Mouse (Mus musculus): Measurements from ENCODE around the gene Gm9747. TPM values are rescaled to one million over a fixed set of nuclear protein-coding genes. Genes with fewer than 3 reads are reported as not detected.

Gene Gm9747
- total and polyA plus RNA-seq, 3 experiments: not detected

DNA sequence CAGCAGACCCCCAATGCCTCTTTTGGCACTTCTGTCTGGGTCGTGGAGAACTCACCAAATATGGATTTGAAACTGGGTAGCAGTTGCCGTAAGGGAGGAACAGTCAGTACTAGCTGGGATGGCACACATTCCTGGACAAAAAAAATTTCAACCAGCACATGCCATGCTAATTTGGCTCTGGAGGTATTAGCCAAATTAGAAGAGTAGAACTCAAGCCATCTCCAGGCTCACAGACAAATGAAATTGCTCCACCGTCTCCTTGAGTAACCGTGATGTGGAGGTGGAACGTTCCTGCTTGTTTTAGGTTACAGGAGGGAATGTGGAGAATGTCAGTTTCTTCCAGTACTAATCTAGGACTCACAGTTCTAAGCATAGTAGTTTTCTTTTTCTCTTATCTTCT is 25.4 kb upstream of the Gm9747 start:
- H3K4me3 ChIP-seq (replicated peaks in 1 of 3; ENCODE audit: low read depth in 2 of 3, low read length in 2 of 3, poor library complexity in 1 of 3): no peak overlapping the region
- no peaks in the 10 kb centered on the region for H3K79me2 ChIP-seq (replicated peaks; ENCODE audit: control insufficient read depth, extremely low read depth, insufficient read depth, poor library complexity, severe bottlenecking)
- no peak overlapping the region for H3K9ac ChIP-seq (ENCODE audit: insufficient read depth, low read depth)
- H3K36me3 ChIP-seq (replicated peaks in 1 of 2; ENCODE audit: control insufficient read depth in 1 of 2, insufficient read depth in 1 of 2, low read length in 1 of 2): no peaks in the 10 kb centered on the region
- no peak for DNase-seq (ENCODE audit: extremely low read depth)
- no peak for TF ChIP-seq MAZ (IDR thresholded peaks at IDR 0.05; ENCODE audit: low read depth, low read length)
- H3K27ac ChIP-seq (ENCODE audit: insufficient read depth, low read depth): no peak overlapping the region
- H3K4me1 ChIP-seq (ENCODE audit: control insufficient read depth in 1 of 2, insufficient read depth in 2 of 2): no peaks in the 10 kb centered on the region
- in situ Hi-C loops (cut with MboI; ENCODE audit: low pct_ligation_motif_present, low pct_unique_long_range_greater_than_20kb, low sequenced_read_pairs): no loop called here
- H3K4me2 ChIP-seq (ENCODE audit: insufficient read depth, low read depth, poor library complexity, severe bottlenecking): no peak overlapping the region
- no peaks in the 10 kb centered on the region for H3K27me3 ChIP-seq (replicated peaks)
- dilution Hi-C loops (cut with MboI; ENCODE audit: extremely low pct_ligation_motif_present, extremely low pct_unique_long_range_greater_than_20kb, low sequenced_read_pairs): no loop called here
- H3K9me3 ChIP-seq (replicated peaks; ENCODE audit: low read length): no peaks in the 10 kb centered on the region

DNA sequence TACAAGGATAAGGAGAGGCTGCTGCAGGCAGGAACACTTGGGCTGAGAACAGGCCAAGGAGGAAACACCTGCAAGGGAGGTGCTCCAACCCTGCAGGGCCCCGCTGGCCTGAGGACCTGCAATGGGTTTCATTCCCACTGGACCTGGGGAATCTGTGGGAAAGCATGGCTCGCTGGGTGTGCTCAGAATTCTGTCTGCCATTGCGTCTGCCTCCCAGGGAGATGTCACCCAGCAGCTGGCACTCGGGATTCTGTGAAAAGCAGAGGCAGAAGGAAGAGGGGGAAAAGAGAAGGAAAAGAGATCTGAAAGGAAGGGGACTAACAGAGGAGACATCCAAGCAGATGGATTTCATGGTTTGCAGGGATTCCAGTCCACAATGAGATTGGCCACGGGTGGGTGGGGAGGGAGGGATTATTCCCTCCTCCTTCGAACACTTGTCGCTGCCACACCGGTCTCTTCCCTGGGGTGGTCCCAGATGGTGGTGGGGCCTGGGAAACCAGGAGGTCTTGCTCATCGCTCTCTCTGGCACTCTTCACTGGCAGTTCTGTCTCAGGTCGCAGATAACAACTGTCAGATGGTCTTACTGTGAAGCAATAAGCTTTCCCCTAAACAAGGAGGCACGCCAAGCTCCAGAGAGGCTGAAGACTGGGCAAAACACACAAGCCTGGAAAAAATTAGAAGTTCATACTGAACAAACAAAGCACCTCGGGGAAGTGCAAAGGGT is 12.1 kb upstream of the Gm9747 start:
- Histone ChIP-seq H3K36me3 (replicated peaks in 1 of 2; ENCODE audit: control insufficient read depth in 1 of 2, insufficient read depth in 1 of 2, low read length in 1 of 2) (no peaks in the 10 kb centered on the region), H3K4me3 (replicated peaks in 1 of 3; ENCODE audit: low read depth in 2 of 3, low read length in 2 of 3, poor library complexity in 1 of 3) (no peak overlapping the region), H3K4me2 (ENCODE audit: insufficient read depth, low read depth, poor library complexity, severe bottlenecking) (no peak overlapping the region), H3K9me3 (replicated peaks; ENCODE audit: low read length) (no peaks in the 10 kb centered on the region), H3K79me2 (replicated peaks; ENCODE audit: control insufficient read depth, extremely low read depth, insufficient read depth, poor library complexity, severe bottlenecking) (no peaks in the 10 kb centered on the region), H3K4me1 (ENCODE audit: control insufficient read depth in 1 of 2, insufficient read depth in 2 of 2) (no peaks in the 10 kb centered on the region), H3K27me3 (replicated peaks) (no peaks in the 10 kb centered on the region), H3K27ac (ENCODE audit: insufficient read depth, low read depth) (no peak overlapping the region), H3K9ac (ENCODE audit: insufficient read depth, low read depth) (no peak overlapping the region)
- in situ Hi-C loops (cut with MboI; ENCODE audit: low pct_ligation_motif_present, low pct_unique_long_range_greater_than_20kb, low sequenced_read_pairs) (no loop called here), dilution Hi-C loops (cut with MboI; ENCODE audit: extremely low pct_ligation_motif_present, extremely low pct_unique_long_range_greater_than_20kb, low sequenced_read_pairs) (no loop called here)
- no peak for TF ChIP-seq MAX (IDR thresholded peaks at IDR 0.05; ENCODE audit: low read length)
- TF ChIP-seq ZMIZ1 (IDR thresholded peaks at IDR 0.05; ENCODE audit: low read depth, low read length): no peak
- TF ChIP-seq NRF1 (IDR thresholded peaks at IDR 0.05; ENCODE audit: low read depth, low read length): no peak
- DNase-seq (ENCODE audit: extremely low read depth): no peak

DNA sequence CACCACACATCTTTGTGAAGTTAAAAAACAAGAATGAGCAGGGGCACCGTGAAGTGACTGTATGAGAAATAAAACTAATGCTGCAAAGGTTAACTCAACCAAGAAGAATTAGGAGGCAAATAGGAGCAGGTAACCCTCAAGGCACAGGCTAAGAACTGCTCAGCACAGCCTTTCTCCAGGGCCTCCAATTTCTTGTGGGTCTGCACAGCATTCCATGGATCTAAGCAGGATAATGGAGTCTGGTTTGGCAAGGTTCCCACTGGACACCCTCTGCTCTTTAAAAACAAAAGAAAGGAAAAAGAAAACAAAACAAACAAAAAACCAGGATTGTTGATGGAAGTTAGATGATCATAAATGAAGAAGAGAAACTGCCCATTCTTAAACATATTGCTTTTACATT is 11.4 kb upstream of the Gm9747 start:
- no peak overlapping the region for H3K4me2 ChIP-seq (ENCODE audit: insufficient read depth, low read depth, poor library complexity, severe bottlenecking)
- H3K27ac ChIP-seq (ENCODE audit: insufficient read depth, low read depth): no peak overlapping the region
- H3K79me2 ChIP-seq (replicated peaks; ENCODE audit: control insufficient read depth, extremely low read depth, insufficient read depth, poor library complexity, severe bottlenecking): no peaks in the 10 kb centered on the region
- dilution Hi-C loops (cut with MboI; ENCODE audit: extremely low pct_ligation_motif_present, extremely low pct_unique_long_range_greater_than_20kb, low sequenced_read_pairs) (no loop called here), in situ Hi-C loops (cut with MboI; ENCODE audit: low pct_ligation_motif_present, low pct_unique_long_range_greater_than_20kb, low sequenced_read_pairs) (no loop called here)
- DNase-seq (ENCODE audit: extremely low read depth): no peak
- no peaks in the 10 kb centered on the region for H3K9me3 ChIP-seq (replicated peaks; ENCODE audit: low read length)
- H3K4me1 ChIP-seq (ENCODE audit: control insufficient read depth in 1 of 2, insufficient read depth in 2 of 2): no peaks in the 10 kb centered on the region
- no peaks in the 10 kb centered on the region for H3K36me3 ChIP-seq (replicated peaks in 1 of 2; ENCODE audit: control insufficient read depth in 1 of 2, insufficient read depth in 1 of 2, low read length in 1 of 2)
- no peak overlapping the region for H3K4me3 ChIP-seq (replicated peaks in 1 of 3; ENCODE audit: low read depth in 2 of 3, low read length in 2 of 3, poor library complexity in 1 of 3)
- H3K27me3 ChIP-seq (replicated peaks): no peaks in the 10 kb centered on the region
- H3K9ac ChIP-seq (ENCODE audit: insufficient read depth, low read depth): no peak overlapping the region
- TF ChIP-seq MAX (IDR thresholded peaks at IDR 0.05; ENCODE audit: low read length): no peak
- TF ChIP-seq EP300 (IDR thresholded peaks at IDR 0.05; ENCODE audit: low read length): no peak
- TF ChIP-seq MAFK (IDR thresholded peaks at IDR 0.05; ENCODE audit: insufficient replicate concordance, low read length): no peak
- TF ChIP-seq POLR2A (IDR thresholded peaks at IDR 0.05; ENCODE audit: low read depth, low read length): no peak
- no peak for TF ChIP-seq ELF1 (IDR thresholded peaks at IDR 0.05; ENCODE audit: low read depth, low read length)
- TF ChIP-seq TCF12 (IDR thresholded peaks at IDR 0.05; ENCODE audit: low read depth, low read length): no peak
- no peak for TF ChIP-seq CHD1 (IDR thresholded peaks at IDR 0.05; ENCODE audit: low read depth, low read length)
